Mouse (Mus musculus): ENCODE data around the gene Gm10840.

GRCm38 (mm10) chr11:106129477-106129876, 31.2 kb upstream of the Gm10840 start:
- TF ChIP-seq CTCF (IDR thresholded peaks at IDR 0.05; ENCODE audit: extremely low read depth, insufficient read depth, insufficient read length, insufficient replicate concordance) (no peak), POLR2A (IDR thresholded peaks at IDR 0.05; ENCODE audit: low read depth, low read length) (no peak)

All from spleen, adult 2 months (tissue).